Mouse (Mus musculus) liver, adult 2 months (tissue): ENCODE measurements at regions not wholly inside any gene's neighbourhood (a gene's known extent, or its start where the extent isn't known, plus 50 kb on each side); places are given as distances from the start of the nearest gene placed in this dataset.

Source experiments
- CTCF ChIP-seq: fragments of 200-500 bp; IDR thresholded peaks from 2 replicates; pipeline ENCODE4 v1.5.1; 2011; ENCODE audit warnings: low read depth, low read length, control low read depth
- POLR2A ChIP-seq: fragments of 200-500 bp; IDR thresholded peaks from 2 replicates; pipeline ENCODE4 v1.6.1; 2011; ENCODE audit warnings: low read length, control low read depth; ENCODE audit not compliant: insufficient read depth; ENCODE audit errors: extremely low read depth

DNA sequence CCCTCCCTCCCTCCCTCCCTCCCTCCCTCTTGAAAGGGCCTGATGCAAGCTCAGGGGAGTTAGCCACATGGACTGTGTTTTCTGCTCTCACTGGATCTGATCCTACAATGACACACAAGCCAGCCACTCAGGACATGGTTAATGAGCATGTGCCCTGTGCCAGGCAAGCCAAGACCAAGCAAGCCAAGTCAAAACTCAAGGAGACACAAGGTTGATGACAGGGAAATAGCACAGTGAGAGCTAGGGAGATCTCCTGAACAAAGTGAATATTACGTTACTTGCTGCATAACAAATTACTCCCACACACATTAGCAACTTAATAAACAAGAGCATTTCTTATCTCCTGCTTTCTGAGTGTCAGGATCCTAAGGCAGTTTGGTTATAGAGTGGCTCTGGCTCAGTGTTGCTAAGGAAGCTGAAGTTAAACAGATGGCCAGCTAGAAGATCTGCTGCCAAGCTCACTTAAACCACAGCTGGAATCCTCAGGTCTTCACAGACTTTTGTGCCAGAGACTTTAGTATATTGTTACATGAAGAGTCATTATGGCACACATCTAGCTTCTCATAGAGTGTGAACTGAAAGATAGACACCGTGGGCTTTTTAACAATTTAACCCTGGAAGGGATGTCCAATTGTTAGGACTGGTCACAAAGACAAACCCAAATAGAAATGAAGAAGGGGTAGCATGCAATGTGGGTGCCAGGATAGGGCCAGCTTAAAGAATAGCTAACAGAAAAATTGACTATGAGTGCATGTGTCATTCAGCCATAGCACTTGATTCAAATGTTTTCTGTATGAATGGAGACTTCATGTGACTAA is 77.9 kb downstream of the Pxdc1 start:
- TF ChIP-seq CTCF (no peak), POLR2A (no peak)
